Comparison of ENCODE assay signal across 9 mouse cellular contexts in genomic region chr1:171478968-171479367, GRCm38 (mm10). TPM values are rescaled to one million over a fixed set of nuclear protein-coding genes. Genes with fewer than 3 reads are reported as not detected.
DNase-seq lines count a peak whose midpoint lies in the region; ATAC-seq and TF ChIP-seq lines count a peak whose summit lies in the region.
"Had no signal": no experiment of that assay in that cellular context is flagged by ENCODE, and none has a peak within 500 bp of the region (broad histone marks: within the 10 kb centered on the region; RNA-seq: fewer than 3 reads in every experiment).

No protein-coding gene starts in this region.

- no peak for TF ChIP-seq POLR2A in kidney, adult 2 months (IDR thresholded peaks at IDR 0.05; ENCODE audit: low read depth, low read length)

- no peak overlapping the region for H3K4me2 ChIP-seq in hindbrain, embryonic 11.5 days (replicated peaks; ENCODE audit: low read depth, low read length)
- H3K4me2 ChIP-seq in hindbrain, embryonic 13.5 days, result no peak overlapping the region
- no peak overlapping the region for H3K4me2 ChIP-seq in midbrain, embryonic 16.5 days (ENCODE audit: low read length)
- no peak overlapping the region for H3K4me2 ChIP-seq in stomach, embryonic 16.5 days (ENCODE audit: low read depth, low read length)

- no peak overlapping the region for H3K4me3 ChIP-seq in hindbrain, embryonic 11.5 days (ENCODE audit: low read depth, low read length)
- no peak overlapping the region for H3K4me3 ChIP-seq in hindbrain, embryonic 13.5 days
- H3K4me3 ChIP-seq in kidney, adult 2 months (ENCODE audit: insufficient read depth, low read depth, low read length), result no peak overlapping the region
- no peak overlapping the region for H3K4me3 ChIP-seq in midbrain, embryonic 16.5 days (ENCODE audit: low read depth, low read length)
- H3K4me3 ChIP-seq in stomach, embryonic 16.5 days (replicated peaks; ENCODE audit: low read length), result no peak overlapping the region

- H3K9me3 ChIP-seq in hindbrain, embryonic 11.5 days (ENCODE audit: control insufficient read depth, low read length), result no peaks in the 10 kb centered on the region; the same call in 1 of the 2 replicates
- H3K9me3 ChIP-seq in hindbrain, embryonic 13.5 days, result peaks cover 11% of the 10 kb centered on the region
- H3K9me3 ChIP-seq in midbrain, embryonic 16.5 days (replicated peaks; ENCODE audit: control insufficient read depth, low read length, poor library complexity, severe bottlenecking), result peaks cover 4% of the 10 kb centered on the region; the same call in 1 of the 2 replicates
- H3K9me3 ChIP-seq in stomach, embryonic 16.5 days (replicated peaks; ENCODE audit: control insufficient read depth, low read length), result peaks cover 5% of the 10 kb centered on the region; the same call in 1 of the 2 replicates

- intact Hi-C loops in left cerebral cortex, postnatal 36 days (cut with DNase I), result loop anchor here (2.0 to 5.0 kb wide), 2 partner anchors 67 to 118 kb away; partner anchors contain the start of genes Klhdc9 and Usf1

- no peak overlapping the region for H3K9ac ChIP-seq in hindbrain, embryonic 11.5 days (ENCODE audit: low read depth, low read length)
- no peak overlapping the region for H3K9ac ChIP-seq in hindbrain, embryonic 13.5 days
- H3K9ac ChIP-seq in midbrain, embryonic 16.5 days (ENCODE audit: low read depth, low read length), result no peak overlapping the region
- H3K9ac ChIP-seq in stomach, embryonic 16.5 days (ENCODE audit: low read length), result no peak overlapping the region

- peak; percentile 82 for TF ChIP-seq CTCF in kidney, adult 2 months (conservative IDR thresholded peaks at IDR 0.05; ENCODE audit: insufficient read depth, insufficient read length, low read depth, low read length)

- 70% methylated on average over 2 of the region's 2 CpGs for WGBS in hindbrain, embryonic 11.5 days
- WGBS in hindbrain, embryonic 13.5 days, result 57% methylated on average over 2 of the region's 2 CpGs
- WGBS in kidney, adult 2 months, result 33% methylated on average over 2 of the region's 2 CpGs
- 55% methylated on average over 2 of the region's 2 CpGs for WGBS in midbrain, embryonic 16.5 days
- WGBS in stomach, embryonic 16.5 days, result 61% methylated on average over 2 of the region's 2 CpGs

- no peak overlapping the region for H3K27ac ChIP-seq in hindbrain, embryonic 11.5 days (ENCODE audit: low read depth, low read length)
- H3K27ac ChIP-seq in hindbrain, embryonic 13.5 days, result no peak overlapping the region
- no peak overlapping the region for H3K27ac ChIP-seq in kidney, adult 2 months (ENCODE audit: insufficient read depth, low read depth, low read length)
- H3K27ac ChIP-seq in midbrain, embryonic 16.5 days (ENCODE audit: low read length), result no peak overlapping the region
- H3K27ac ChIP-seq in stomach, embryonic 16.5 days (ENCODE audit: low read length), result peak overlapping the region; percentile 92; the same call in 1 of the 2 replicates

- H3K36me3 ChIP-seq in hindbrain, embryonic 11.5 days (ENCODE audit: control insufficient read depth, insufficient read depth, low read length), result no peaks in the 10 kb centered on the region
- no peaks in the 10 kb centered on the region for H3K36me3 ChIP-seq in hindbrain, embryonic 13.5 days
- H3K36me3 ChIP-seq in kidney, adult 2 months (ENCODE audit: control insufficient read depth, insufficient read depth, low read length), result no peaks in the 10 kb centered on the region
- H3K36me3 ChIP-seq in midbrain, embryonic 16.5 days (ENCODE audit: control insufficient read depth, insufficient read depth, low read length), result no peaks in the 10 kb centered on the region
- H3K36me3 ChIP-seq in stomach, embryonic 16.5 days (ENCODE audit: control insufficient read depth, insufficient read depth, low read length), result no peaks in the 10 kb centered on the region

- DNase-seq in hindbrain, embryonic 11.5 days (ENCODE audit: low spot score), result peak; percentile 55
- DNase-seq in cerebellum, adult 11 months, result peak; percentile 47
- DNase-seq in kidney, adult 2 months, result peak; percentile 82
- DNase-seq in left cerebral cortex, postnatal 36 days (ENCODE audit: low spot score in 2 of 2), result peak; percentile 45 to 67

- no peaks in the 10 kb centered on the region for H3K27me3 ChIP-seq in hindbrain, embryonic 11.5 days (ENCODE audit: control insufficient read depth, insufficient read depth, low read length)
- no peaks in the 10 kb centered on the region for H3K27me3 ChIP-seq in hindbrain, embryonic 13.5 days
- H3K27me3 ChIP-seq in kidney, adult 2 months (replicated peaks; ENCODE audit: control insufficient read depth, insufficient read depth, low read length), result no peaks in the 10 kb centered on the region
- H3K27me3 ChIP-seq in midbrain, embryonic 16.5 days (ENCODE audit: control insufficient read depth, insufficient read depth, low read depth, low read length), result no peaks in the 10 kb centered on the region
- H3K27me3 ChIP-seq in stomach, embryonic 16.5 days (ENCODE audit: control insufficient read depth, insufficient read depth, low read length), result no peaks in the 10 kb centered on the region

- no peaks in the 10 kb centered on the region for H3K4me1 ChIP-seq in hindbrain, embryonic 11.5 days (replicated peaks; ENCODE audit: control insufficient read depth, insufficient read depth, low read length)
- no peaks in the 10 kb centered on the region for H3K4me1 ChIP-seq in hindbrain, embryonic 13.5 days (replicated peaks)
- H3K4me1 ChIP-seq in kidney, adult 2 months (ENCODE audit: control insufficient read depth, insufficient read depth, low read length), result no peaks in the 10 kb centered on the region
- no peaks in the 10 kb centered on the region for H3K4me1 ChIP-seq in midbrain, embryonic 16.5 days (ENCODE audit: control insufficient read depth, insufficient read depth, low read length)
- no peaks in the 10 kb centered on the region for H3K4me1 ChIP-seq in stomach, embryonic 16.5 days (ENCODE audit: control insufficient read depth, insufficient read depth, low read length)

- no peak; the same call in 1 of the 2 replicates for ATAC-seq in hindbrain, embryonic 11.5 days (ENCODE audit: low FRiP score)
- ATAC-seq in hindbrain, embryonic 13.5 days (ENCODE audit: low FRiP score), result no peak
- peak; percentile 92 for ATAC-seq in frontal cortex, adult (ENCODE audit: low TSS enrichment)
- peak; percentile 60 for ATAC-seq in midbrain, embryonic 16.5 days
- no peak for ATAC-seq in stomach, embryonic 16.5 days (ENCODE audit: insufficient read depth, low FRiP score)

RNA-seq across cellular contexts. Expression of gene Alyref2, which starts 24.3 kb away (rescaled TPM):
- 15.4 and 17.5 TPM in 2 replicates for polyA plus RNA-seq in hindbrain, embryonic 11.5 days (2014; fragmentation: Nextera tagmentation; extraction: Ambion mirVana)
- polyA plus RNA-seq in hindbrain, embryonic 13.5 days (2015; fragmentation: Nextera tagmentation; extraction: Ambion mirVana), result 32.0 and 34.5 TPM in 2 replicates
- 3.2 and 3.3 TPM in 2 replicates for polyA plus RNA-seq in kidney, adult 2 months (2012; rRNA removed)
- 1 to 10 TPM; 4.2 to 5.9 TPM for total RNA-seq in left cerebral cortex, postnatal 36 days (2021)
- 34.8 and 35.9 TPM in 2 replicates for polyA plus RNA-seq in midbrain, embryonic 16.5 days (2015; fragmentation: Nextera tagmentation; extraction: Ambion mirVana)
- polyA plus RNA-seq in stomach, embryonic 16.5 days (2015; fragmentation: Nextera tagmentation; extraction: Ambion mirVana), result 15.7 and 16.3 TPM in 2 replicates

RNA-seq across cellular contexts. Expression of gene F11r, which starts 41.6 kb away (rescaled TPM):
- polyA plus RNA-seq in hindbrain, embryonic 11.5 days (2014; fragmentation: Nextera tagmentation; extraction: Ambion mirVana), result 16.9 and 20.1 TPM in 2 replicates
- 12.2 and 13.3 TPM in 2 replicates for polyA plus RNA-seq in hindbrain, embryonic 13.5 days (2015; fragmentation: Nextera tagmentation; extraction: Ambion mirVana)
- 88.7 and 106 TPM in 2 replicates for polyA plus RNA-seq in kidney, adult 2 months (2012; rRNA removed)
- total RNA-seq in left cerebral cortex, postnatal 36 days (2021), result 1 to 10 TPM; 4.9 to 5.3 TPM
- polyA plus RNA-seq in midbrain, embryonic 16.5 days (2015; fragmentation: Nextera tagmentation; extraction: Ambion mirVana), result 10.4 and 10.5 TPM in 2 replicates
- polyA plus RNA-seq in stomach, embryonic 16.5 days (2015; fragmentation: Nextera tagmentation; extraction: Ambion mirVana), result 137 and 162 TPM in 2 replicates

RNA-seq across cellular contexts. Expression of gene Itln1, which starts 56.1 kb away (rescaled TPM):
- not detected in 2 replicates for polyA plus RNA-seq in hindbrain, embryonic 11.5 days (2014; fragmentation: Nextera tagmentation; extraction: Ambion mirVana)
- not detected in 2 replicates for polyA plus RNA-seq in hindbrain, embryonic 13.5 days (2015; fragmentation: Nextera tagmentation; extraction: Ambion mirVana)
- not detected in 2 replicates for polyA plus RNA-seq in kidney, adult 2 months (2012; rRNA removed)
- total RNA-seq in left cerebral cortex, postnatal 36 days (2021), result not detected
- not detected in 2 replicates for polyA plus RNA-seq in midbrain, embryonic 16.5 days (2015; fragmentation: Nextera tagmentation; extraction: Ambion mirVana)
- not detected in 2 replicates for polyA plus RNA-seq in stomach, embryonic 16.5 days (2015; fragmentation: Nextera tagmentation; extraction: Ambion mirVana)
- polyA plus RNA-seq: liver, embryonic 16.5 days had no signal

Comparison
In these comparisons a context has a peak if more than half of its experiments do, and no peak if none do; other contexts are left out.
1. ATAC-seq: peak in frontal cortex, adult (single experiment) and midbrain, embryonic 16.5 days (single experiment); none in hindbrain, embryonic 11.5 days (single experiment), hindbrain, embryonic 13.5 days (single experiment) and stomach, embryonic 16.5 days (single experiment).
2. Peak in every context shown above with its lines, with median percentiles within 50 percentile points of each other: DNase-seq.